In genomic region chr16:56286977-56287376, GRCm38 (mm10) we compare ENCODE assay signal across 24 mouse cellular contexts.
DNase-seq lines count a peak whose midpoint lies in the region; ATAC-seq and TF ChIP-seq lines count a peak whose summit lies in the region.
"Had no signal": no experiment of that assay in that cellular context is flagged by ENCODE, and none has a peak within 500 bp of the region (broad histone marks: within the 10 kb centered on the region; RNA-seq: fewer than 3 reads in every experiment).

No protein-coding gene starts in this region.

- no peak overlapping the region for H3K27ac ChIP-seq in intestine, embryonic 16.5 days (ENCODE audit: low read length)
- no peak overlapping the region for H3K27ac ChIP-seq in intestine, embryonic 15.5 days
- H3K27ac ChIP-seq in liver, adult 2 months (replicated peaks; ENCODE audit: insufficient read depth, low read depth, low read length): no peak overlapping the region
- H3K27ac ChIP-seq in liver, embryonic 12.5 days: no peak overlapping the region
- no peak overlapping the region for H3K27ac ChIP-seq in liver, embryonic 16.5 days (ENCODE audit: low read length)
- H3K27ac ChIP-seq: embryonic facial prominence, embryonic 10.5 days; embryonic facial prominence, embryonic 12.5 days; forebrain, embryonic 13.5 days; forebrain, embryonic 15.5 days had no signal

- WGBS in intestine, embryonic 16.5 days: 96% methylated on average over 2 of the region's 2 CpGs
- 97% methylated on average over 2 of the region's 2 CpGs for WGBS in intestine, embryonic 15.5 days
- 88% methylated on average over 2 of the region's 2 CpGs for WGBS in liver, adult 2 months
- WGBS in liver, embryonic 12.5 days (ENCODE audit: insufficient replicate concordance): 84% methylated on average over 2 of the region's 2 CpGs
- 80% methylated on average over 2 of the region's 2 CpGs for WGBS in liver, embryonic 16.5 days (ENCODE audit: insufficient replicate concordance)

- no peaks in the 10 kb centered on the region for H3K27me3 ChIP-seq in intestine, embryonic 16.5 days (replicated peaks; ENCODE audit: control insufficient read depth, insufficient read depth, low read length)
- no peaks in the 10 kb centered on the region for H3K27me3 ChIP-seq in intestine, embryonic 15.5 days (replicated peaks)
- H3K27me3 ChIP-seq in liver, adult 2 months (ENCODE audit: control insufficient read depth, insufficient read depth, low read length): no peaks in the 10 kb centered on the region
- H3K27me3 ChIP-seq in liver, embryonic 12.5 days (replicated peaks): no peaks in the 10 kb centered on the region
- no peaks in the 10 kb centered on the region for H3K27me3 ChIP-seq in liver, embryonic 16.5 days (ENCODE audit: control insufficient read depth, insufficient read depth, low read depth, low read length)
- H3K27me3 ChIP-seq: CH12.LX; embryonic facial prominence, embryonic 12.5 days; forebrain, embryonic 13.5 days; forebrain, embryonic 15.5 days; Patski had no signal

- H3K9ac ChIP-seq in intestine, embryonic 16.5 days (ENCODE audit: low read depth, low read length): no peak overlapping the region
- no peak overlapping the region for H3K9ac ChIP-seq in intestine, embryonic 15.5 days
- no peak overlapping the region for H3K9ac ChIP-seq in liver, adult 2 months (ENCODE audit: low read depth, low read length)
- no peak overlapping the region for H3K9ac ChIP-seq in liver, embryonic 12.5 days
- no peak overlapping the region for H3K9ac ChIP-seq in liver, embryonic 16.5 days (ENCODE audit: low read depth, low read length)
- H3K9ac ChIP-seq: embryonic facial prominence, embryonic 12.5 days; forebrain, embryonic 13.5 days; forebrain, embryonic 15.5 days had no signal

- peak; percentile 80 for DNase-seq in liver, adult 2 months (ENCODE audit: extremely low read depth, low read depth, low spot score)
- no peak for DNase-seq in liver
- DNase-seq: adrenal gland, adult 8-10 months; adrenal gland, postnatal 14 days; adrenal gland, postnatal 36 days; B cell, adult 2 months; cerebellum, adult 11-12 months; cerebellum, adult 2 months; cerebellum, adult 9-10 months; cerebellum, postnatal 10 days; cerebellum, postnatal 25 days had no signal

- no peak for TF ChIP-seq CTCF in liver, adult 2 months (IDR thresholded peaks at IDR 0.05; ENCODE audit: low read depth, low read length)

- no peaks in the 10 kb centered on the region for H3K36me3 ChIP-seq in intestine, embryonic 16.5 days (ENCODE audit: control insufficient read depth, insufficient read depth, low read length)
- no peaks in the 10 kb centered on the region for H3K36me3 ChIP-seq in intestine, embryonic 15.5 days
- no peaks in the 10 kb centered on the region for H3K36me3 ChIP-seq in liver, adult 2 months (ENCODE audit: control insufficient read depth, insufficient read depth, low read length)
- H3K36me3 ChIP-seq in liver, embryonic 12.5 days: no peaks in the 10 kb centered on the region
- no peaks in the 10 kb centered on the region for H3K36me3 ChIP-seq in liver, embryonic 16.5 days (ENCODE audit: control insufficient read depth, insufficient read depth)
- H3K36me3 ChIP-seq: embryonic facial prominence, embryonic 10.5 days; embryonic facial prominence, embryonic 12.5 days; forebrain, embryonic 15.5 days; G1E had no signal

- no peaks in the 10 kb centered on the region for H3K4me1 ChIP-seq in intestine, embryonic 16.5 days (ENCODE audit: control insufficient read depth, insufficient read depth, low read length)
- no peaks in the 10 kb centered on the region for H3K4me1 ChIP-seq in intestine, embryonic 15.5 days (replicated peaks)
- peaks cover 2% of the 10 kb centered on the region; the same call in 1 of the 2 replicates for H3K4me1 ChIP-seq in liver, adult 2 months (ENCODE audit: control insufficient read depth, insufficient read depth, low read length)
- H3K4me1 ChIP-seq in liver, embryonic 12.5 days: no peaks in the 10 kb centered on the region
- no peaks in the 10 kb centered on the region for H3K4me1 ChIP-seq in liver, embryonic 16.5 days (ENCODE audit: control insufficient read depth, low read depth, low read length)
- H3K4me1 ChIP-seq: embryonic facial prominence, embryonic 10.5 days; embryonic facial prominence, embryonic 12.5 days; forebrain, embryonic 13.5 days; forebrain, embryonic 15.5 days had no signal

- TF ChIP-seq POLR2A in liver, adult 2 months (IDR thresholded peaks at IDR 0.05; ENCODE audit: extremely low read depth, insufficient read depth, low read length): no peak

- no peak overlapping the region for H3K4me3 ChIP-seq in intestine, embryonic 16.5 days (ENCODE audit: low read length)
- no peak overlapping the region for H3K4me3 ChIP-seq in intestine, embryonic 15.5 days (replicated peaks)
- no peak overlapping the region for H3K4me3 ChIP-seq in liver, adult 2 months (ENCODE audit: insufficient read depth, low read depth, low read length)
- H3K4me3 ChIP-seq in liver, embryonic 12.5 days: no peak overlapping the region
- no peak overlapping the region for H3K4me3 ChIP-seq in liver, embryonic 16.5 days (ENCODE audit: low read depth, low read length)
- H3K4me3 ChIP-seq: embryonic facial prominence, embryonic 10.5 days; embryonic facial prominence, embryonic 12.5 days; forebrain, embryonic 13.5 days; forebrain, embryonic 15.5 days had no signal

- no peak overlapping the region for H3K4me2 ChIP-seq in intestine, embryonic 16.5 days (ENCODE audit: low read depth, low read length)
- H3K4me2 ChIP-seq in intestine, embryonic 15.5 days (replicated peaks): no peak overlapping the region
- no peak overlapping the region for H3K4me2 ChIP-seq in liver, embryonic 12.5 days
- no peak overlapping the region for H3K4me2 ChIP-seq in liver, embryonic 16.5 days (ENCODE audit: low read depth, low read length)
- H3K4me2 ChIP-seq: embryonic facial prominence, embryonic 12.5 days; forebrain, embryonic 13.5 days; forebrain, embryonic 15.5 days had no signal

- H3K79me2 ChIP-seq in liver, adult 2 months (ENCODE audit: control insufficient read depth, insufficient read depth, low read length): no peaks in the 10 kb centered on the region

- no peaks in the 10 kb centered on the region for H3K9me3 ChIP-seq in intestine, embryonic 16.5 days (ENCODE audit: control insufficient read depth, low read length)
- no peaks in the 10 kb centered on the region for H3K9me3 ChIP-seq in intestine, embryonic 15.5 days
- no peaks in the 10 kb centered on the region for H3K9me3 ChIP-seq in liver, embryonic 12.5 days (replicated peaks)
- H3K9me3 ChIP-seq in liver, embryonic 16.5 days (replicated peaks; ENCODE audit: control insufficient read depth, low read length): no peaks in the 10 kb centered on the region
- H3K9me3 ChIP-seq: embryonic facial prominence, embryonic 10.5 days; embryonic facial prominence, embryonic 12.5 days; forebrain, embryonic 13.5 days; forebrain, embryonic 15.5 days; G1E had no signal

- 0 out of 2 replicates have a peak, but pooled peaks have one; percentile 16 for ATAC-seq in intestine, embryonic 16.5 days
- ATAC-seq in intestine, embryonic 15.5 days: no peak
- no peak for ATAC-seq in liver, embryonic 12.5 days
- 0 out of 2 replicates have a peak, but pooled peaks have one; percentile 55 for ATAC-seq in liver, embryonic 16.5 days (ENCODE audit: low read depth)
- ATAC-seq: activated CD4-positive, CD25-positive, alpha-beta regulatory T cell, adult 4 months; CD4-positive, CD25-positive, alpha-beta regulatory T cell, adult 4 months; forebrain, embryonic 13.5 days; forebrain, embryonic 15.5 days; Patski had no signal

Comparison
In these comparisons a context has a peak if more than half of its experiments do, and no peak if none do; other contexts are left out.
1. ATAC-seq: peak in intestine, embryonic 16.5 days (single experiment) and liver, embryonic 16.5 days (single experiment); none in intestine, embryonic 15.5 days (single experiment) and liver, embryonic 12.5 days (single experiment).